Comparison of ENCODE assay signal across 9 mouse cellular contexts in genomic region chr6:52663021-52663420, GRCm38 (mm10). TPM values are rescaled to one million over a fixed set of nuclear protein-coding genes. Genes with fewer than 3 reads are reported as not detected.
DNase-seq lines count a peak whose midpoint lies in the region; ATAC-seq lines count a peak whose summit lies in the region.
"Had no signal": no experiment of that assay in that cellular context is flagged by ENCODE, and none has a peak within 500 bp of the region (broad histone marks: within the 10 kb centered on the region; RNA-seq: fewer than 3 reads in every experiment).

No protein-coding gene starts in this region.

- 0 out of 2 replicates have a peak, but pooled peaks have one; percentile 53 for ATAC-seq in intestine, embryonic 15.5 days
- ATAC-seq in intestine, embryonic 16.5 days = no peak; the same call in 1 of the 2 replicates
- ATAC-seq in neutrophil, adult 5-6 weeks (ENCODE audit: extremely low read depth, insufficient number of reproducible peaks, low FRiP score, poor library complexity, severe bottlenecking) = peak; percentile 39; the same call in 1 of the 2 replicates
- no peak for ATAC-seq in forebrain, embryonic 12.5 days (ENCODE audit: low FRiP score)

- 41% methylated on average over 5 of the region's 5 CpGs for WGBS in intestine, embryonic 15.5 days
- WGBS in intestine, embryonic 16.5 days = 30% methylated on average over 5 of the region's 5 CpGs
- 65% methylated on average over 5 of the region's 5 CpGs for WGBS in forebrain, embryonic 12.5 days

- no peak overlapping the region for H3K4me3 ChIP-seq in intestine, embryonic 15.5 days (replicated peaks)
- no peak overlapping the region for H3K4me3 ChIP-seq in intestine, embryonic 16.5 days (ENCODE audit: low read length)
- H3K4me3 ChIP-seq in forebrain, embryonic 12.5 days (replicated peaks) = no peak overlapping the region
- H3K4me3 ChIP-seq: limb, embryonic 15.5 days had no signal

- no peak overlapping the region for H3K9ac ChIP-seq in intestine, embryonic 15.5 days
- no peak overlapping the region for H3K9ac ChIP-seq in intestine, embryonic 16.5 days (ENCODE audit: low read depth, low read length)
- H3K9ac ChIP-seq in forebrain, embryonic 12.5 days = no peak overlapping the region
- H3K9ac ChIP-seq: limb, embryonic 15.5 days had no signal

- no peaks in the 10 kb centered on the region for H3K4me1 ChIP-seq in intestine, embryonic 15.5 days (replicated peaks)
- H3K4me1 ChIP-seq in intestine, embryonic 16.5 days (ENCODE audit: control insufficient read depth, insufficient read depth, low read length) = no peaks in the 10 kb centered on the region
- no peaks in the 10 kb centered on the region for H3K4me1 ChIP-seq in forebrain, embryonic 12.5 days

- DNase-seq in NIH3T3 (ENCODE audit: low read depth) = peak; percentile 41
- peak; percentile 33 for DNase-seq in induced T-regulatory cell, adult 2 months (ENCODE audit: low read depth)
- DNase-seq in cerebellum, adult 8-10 months = no peak
- DNase-seq in gastrocnemius, adult 18-20 months (ENCODE audit: low spot score) = no peak

- H3K9me3 ChIP-seq in intestine, embryonic 15.5 days = no peaks in the 10 kb centered on the region
- H3K9me3 ChIP-seq in intestine, embryonic 16.5 days (ENCODE audit: control insufficient read depth, low read length) = no peaks in the 10 kb centered on the region
- no peaks in the 10 kb centered on the region for H3K9me3 ChIP-seq in forebrain, embryonic 12.5 days
- H3K9me3 ChIP-seq: limb, embryonic 15.5 days had no signal

- H3K4me2 ChIP-seq in intestine, embryonic 15.5 days (replicated peaks) = no peak overlapping the region
- no peak overlapping the region for H3K4me2 ChIP-seq in intestine, embryonic 16.5 days (ENCODE audit: low read depth, low read length)
- H3K4me2 ChIP-seq in forebrain, embryonic 12.5 days = no peak overlapping the region
- H3K4me2 ChIP-seq: limb, embryonic 15.5 days had no signal

- no peak overlapping the region for H3K27ac ChIP-seq in intestine, embryonic 15.5 days
- H3K27ac ChIP-seq in intestine, embryonic 16.5 days (ENCODE audit: low read length) = no peak overlapping the region
- no peak overlapping the region for H3K27ac ChIP-seq in forebrain, embryonic 12.5 days
- H3K27ac ChIP-seq: limb, embryonic 15.5 days had no signal

- no peaks in the 10 kb centered on the region for H3K27me3 ChIP-seq in intestine, embryonic 15.5 days (replicated peaks)
- no peaks in the 10 kb centered on the region for H3K27me3 ChIP-seq in intestine, embryonic 16.5 days (replicated peaks; ENCODE audit: control insufficient read depth, insufficient read depth, low read length)
- no peaks in the 10 kb centered on the region for H3K27me3 ChIP-seq in forebrain, embryonic 12.5 days
- H3K27me3 ChIP-seq: limb, embryonic 15.5 days had no signal

- H3K36me3 ChIP-seq in intestine, embryonic 15.5 days = no peaks in the 10 kb centered on the region
- no peaks in the 10 kb centered on the region for H3K36me3 ChIP-seq in intestine, embryonic 16.5 days (ENCODE audit: control insufficient read depth, insufficient read depth, low read length)
- H3K36me3 ChIP-seq in forebrain, embryonic 12.5 days (replicated peaks) = no peaks in the 10 kb centered on the region
- H3K36me3 ChIP-seq: limb, embryonic 15.5 days had no signal

RNA-seq across cellular contexts. Expression of gene Hibadh, which starts 22.8 kb away (rescaled TPM):
- polyA plus RNA-seq in intestine, embryonic 15.5 days (2015; fragmentation: Nextera tagmentation; extraction: Ambion mirVana) = 135 and 137 TPM in 2 replicates
- polyA plus RNA-seq in intestine, embryonic 16.5 days (2015; fragmentation: Nextera tagmentation; extraction: Ambion mirVana) = 148 and 151 TPM in 2 replicates
- 33.5 and 39.3 TPM in 2 replicates for total RNA-seq in neutrophil, adult 5-6 weeks (2017)
- polyA plus RNA-seq in forebrain, embryonic 12.5 days (2016; fragmentation: Nextera tagmentation; extraction: Ambion mirVana) = 58.6 and 58.7 TPM in 2 replicates
- 100 to 1,000 TPM; 112 to 115 TPM for total RNA-seq in gastrocnemius, adult 18-20 months (2021)

RNA-seq across cellular contexts. Expression of gene Tax1bp1, which starts 50.5 kb away (rescaled TPM):
- 162 and 172 TPM in 2 replicates for polyA plus RNA-seq in intestine, embryonic 15.5 days (2015; fragmentation: Nextera tagmentation; extraction: Ambion mirVana)
- polyA plus RNA-seq in intestine, embryonic 16.5 days (2015; fragmentation: Nextera tagmentation; extraction: Ambion mirVana) = 162 and 168 TPM in 2 replicates
- total RNA-seq in neutrophil, adult 5-6 weeks (2017) = 421 and 471 TPM in 2 replicates
- polyA plus RNA-seq in forebrain, embryonic 12.5 days (2016; fragmentation: Nextera tagmentation; extraction: Ambion mirVana) = 137 TPM in 2 replicates
- total RNA-seq in gastrocnemius, adult 18-20 months (2021) = 10 to 100 TPM; 75.1 to 76.5 TPM

Comparison
In these comparisons a context has a peak if more than half of its experiments do, and no peak if none do; other contexts are left out.
1. ATAC-seq: peak in intestine, embryonic 15.5 days (single experiment) and neutrophil, adult 5-6 weeks (single experiment); none in intestine, embryonic 16.5 days (single experiment) and forebrain, embryonic 12.5 days (single experiment).
2. DNase-seq: peak in NIH3T3 (single experiment) and induced T-regulatory cell, adult 2 months (single experiment); none in cerebellum, adult 8-10 months (single experiment) and gastrocnemius, adult 18-20 months (single experiment).